Mouse (Mus musculus): ENCODE data around the gene Cit.

GRCm38 (mm10) chr5:115882165-115882564 lies 37.1 kb downstream of the Cit start:
- TF ChIP-seq GATA1 (IDR thresholded peaks at IDR 0.05; ENCODE audit: borderline replicate concordance, low read length) (no peak), CTCF (IDR thresholded peaks at IDR 0.05; ENCODE audit: low read depth, low read length) (no peak), TAL1 (conservative IDR thresholded peaks at IDR 0.05; ENCODE audit: low read depth, low read length) (no peak)

Measured in G1E (cell line).